Mouse (Mus musculus) testis, postnatal 10 days (tissue): Measurements from ENCODE around the gene Zfp169.

Experiments used
- DNase-seq: peaks from one replicate; pipeline ENCODE4 v3.0.0; 2021; ENCODE audit warnings: low spot score

The Zfp169 gene

GRCm38 (mm10) chr13:48515861-48516260, 2.6 kb upstream of the Zfp169 start:
- DNase-seq = no peak

- no peak for DNase-seq
Measured at GRCm38 (mm10) chr13:48508661-48509060, 4.6 kb downstream of the Zfp169 start.

- DNase-seq = no peak
Measured at GRCm38 (mm10) chr13:48502422-48502821, 10.8 kb downstream of the Zfp169 start.

GRCm38 (mm10) chr13:48498676-48499075, 14.6 kb downstream of the Zfp169 start:
- peak; percentile 67 for DNase-seq

- peak; percentile 78 for DNase-seq
Measured at GRCm38 (mm10) chr13:48497693-48498221, 15.5 kb downstream of the Zfp169 start.

- no peak for DNase-seq
Measured at GRCm38 (mm10) chr13:48493183-48493582, 20.1 kb downstream of the Zfp169 start.

GRCm38 (mm10) chr13:48490396-48491182, 22.7 kb downstream of the Zfp169 start:
- peak; percentile 53 for DNase-seq

- DNase-seq = no peak
Measured at GRCm38 (mm10) chr13:48483606-48484005, 29.6 kb downstream of the Zfp169 start.

GRCm38 (mm10) chr13:48468656-48469180, 44.5 kb downstream of the Zfp169 start:
- no peak for DNase-seq

GRCm38 (mm10) chr13:48466186-48466585, 47.1 kb downstream of the Zfp169 start:
- DNase-seq = no peak

GRCm38 (mm10) chr13:48464170-48464569, 49.1 kb downstream of the Zfp169 start:
- DNase-seq = peak; percentile 81

GRCm38 (mm10) chr13:48459280-48459679, 54.0 kb downstream of the Zfp169 start:
- no peak for DNase-seq

- no peak for DNase-seq
Measured at GRCm38 (mm10) chr13:48448119-48448518, 65.1 kb downstream of the Zfp169 start.

- DNase-seq = no peak
Measured at GRCm38 (mm10) chr13:48443996-48444395, 69.3 kb downstream of the Zfp169 start.

GRCm38 (mm10) chr13:48438321-48438720, 74.9 kb downstream of the Zfp169 start:
- no peak for DNase-seq
